Mouse (Mus musculus) splenic B cell, adult 2 months (primary cell): ENCODE results near the gene Pax5.

Experiments used
- DNase-seq: peaks from one replicate; pipeline ENCODE4 v3.0.0-alpha.2; 2011; ENCODE audit warnings: low read depth, low spot score
- H3K27me3 ChIP-seq: 2 replicates; pipeline ENCODE4 v1.6.1; 2012; ENCODE audit warnings: mild to moderate bottlenecking, low read length, moderate library complexity, mixed read lengths; ENCODE audit not compliant: control insufficient read depth, poor library complexity, insufficient read depth, severe bottlenecking
- H3K36me3 ChIP-seq: 2 replicates; pipeline ENCODE4 v1.6.1; 2012; ENCODE audit warnings: mild to moderate bottlenecking, low read length, moderate library complexity, mixed read lengths; ENCODE audit not compliant: control insufficient read depth, poor library complexity, insufficient read depth, severe bottlenecking

The Pax5 gene

GRCm38 (mm10) chr4:44566401-44566800 is 143.9 kb downstream of the Pax5 start:
- Histone ChIP-seq H3K36me3 (peaks cover 25% of the 10 kb centered on the region), H3K27me3 (no peaks in the 10 kb centered on the region)
- no peak for DNase-seq

- Histone ChIP-seq H3K27me3 (no peaks in the 10 kb centered on the region), H3K36me3 (peaks cover 27% of the 10 kb centered on the region)
- peak; percentile 54 for DNase-seq
Observed at GRCm38 (mm10) chr4:44565126-44566082, 144.9 kb downstream of the Pax5 start.

GRCm38 (mm10) chr4:44564602-44565001 is 145.7 kb downstream of the Pax5 start:
- peak; percentile 84 for DNase-seq
- Histone ChIP-seq H3K36me3 (peaks cover 27% of the 10 kb centered on the region), H3K27me3 (no peaks in the 10 kb centered on the region)

GRCm38 (mm10) chr4:44560956-44561355 is 149.3 kb downstream of the Pax5 start:
- no peaks in the 10 kb centered on the region for H3K27me3 ChIP-seq
- peaks cover 24% of the 10 kb centered on the region for H3K36me3 ChIP-seq
- no peak for DNase-seq

- H3K36me3 ChIP-seq: peaks cover 30% of the 10 kb centered on the region
- H3K27me3 ChIP-seq: no peaks in the 10 kb centered on the region
- DNase-seq: no peak
Observed at GRCm38 (mm10) chr4:44558564-44558955, 151.7 kb downstream of the Pax5 start.

- peak; percentile 44 for DNase-seq
- H3K36me3 ChIP-seq: peaks cover 30% of the 10 kb centered on the region
- H3K27me3 ChIP-seq: no peaks in the 10 kb centered on the region
Observed at GRCm38 (mm10) chr4:44557815-44558563, 152.3 kb downstream of the Pax5 start.

- Histone ChIP-seq H3K27me3 (no peaks in the 10 kb centered on the region), H3K36me3 (peaks cover 28% of the 10 kb centered on the region)
- DNase-seq: peak; percentile 64
Observed at GRCm38 (mm10) chr4:44556586-44557281, 153.6 kb downstream of the Pax5 start.

GRCm38 (mm10) chr4:44555576-44555975 is 154.7 kb downstream of the Pax5 start:
- Histone ChIP-seq H3K36me3 (peaks cover 28% of the 10 kb centered on the region), H3K27me3 (no peaks in the 10 kb centered on the region)
- DNase-seq: no peak

GRCm38 (mm10) chr4:44551470-44551869 is 158.8 kb downstream of the Pax5 start:
- DNase-seq: no peak
- H3K27me3 ChIP-seq: no peaks in the 10 kb centered on the region
- peaks cover 24% of the 10 kb centered on the region for H3K36me3 ChIP-seq

- no peak for DNase-seq
- no peaks in the 10 kb centered on the region for H3K27me3 ChIP-seq
- H3K36me3 ChIP-seq: peaks cover 22% of the 10 kb centered on the region
Observed at GRCm38 (mm10) chr4:44549029-44549428, 161.3 kb downstream of the Pax5 start.

GRCm38 (mm10) chr4:44545669-44546068 is 164.6 kb downstream of the Pax5 start:
- H3K36me3 ChIP-seq: peaks cover 23% of the 10 kb centered on the region
- no peaks in the 10 kb centered on the region for H3K27me3 ChIP-seq
- DNase-seq: no peak

- Histone ChIP-seq H3K36me3 (peaks cover 26% of the 10 kb centered on the region), H3K27me3 (no peaks in the 10 kb centered on the region)
- DNase-seq: no peak
Observed at GRCm38 (mm10) chr4:44544495-44544894, 165.8 kb downstream of the Pax5 start.

GRCm38 (mm10) chr4:44543880-44544279 is 166.4 kb downstream of the Pax5 start:
- Histone ChIP-seq H3K36me3 (peaks cover 24% of the 10 kb centered on the region), H3K27me3 (no peaks in the 10 kb centered on the region)
- no peak for DNase-seq

GRCm38 (mm10) chr4:44542101-44542500 is 168.2 kb downstream of the Pax5 start:
- peak; percentile 59 for DNase-seq
- Histone ChIP-seq H3K36me3 (peaks cover 25% of the 10 kb centered on the region), H3K27me3 (no peaks in the 10 kb centered on the region)
